Mouse (Mus musculus) forebrain, embryonic 10.5 days (tissue): ENCODE results near the gene Kcnip4. TPM values are rescaled to one million over a fixed set of nuclear protein-coding genes. Genes with fewer than 3 reads are reported as not detected.

ENCODE experiments used
- DNase-seq: peaks from one replicate; pipeline ENCODE4 v3.0.0-alpha.2; 2017; ENCODE audit warnings: low spot score; ENCODE audit errors: extremely low spot score
- H3K27ac ChIP-seq: fragments of 300-500 bp; sonication (generic); 2 replicates; pipeline ENCODE4 v1.5.1; 2016; ENCODE audit warnings: mild to moderate bottlenecking
- H3K27me3 ChIP-seq: fragments of 300-500 bp; sonication (generic); 2 replicates; pipeline ENCODE4 v1.6.1; 2016; ENCODE audit warnings: mild to moderate bottlenecking; ENCODE audit not compliant: poor library complexity, severe bottlenecking
- H3K36me3 ChIP-seq: fragments of 300-500 bp; sonication (generic); replicated peaks from 2 replicates; pipeline ENCODE4 v1.6.1; 2016; ENCODE audit warnings: mild to moderate bottlenecking, moderate library complexity
- H3K4me1 ChIP-seq: fragments of 300-500 bp; sonication (generic); 2 replicates; pipeline ENCODE4 v1.6.1; 2016
- H3K4me3 ChIP-seq: fragments of 300-500 bp; sonication (generic); 2 replicates; pipeline ENCODE4 v1.5.1; 2016; ENCODE audit warnings: mild to moderate bottlenecking, moderate library complexity
- H3K9me3 ChIP-seq: fragments of 300-500 bp; sonication (generic); 2 replicates; pipeline ENCODE4 v1.6.1; 2016; ENCODE audit warnings: mild to moderate bottlenecking, moderate library complexity
- WGBS: fragments of 180-500 bp; shearing (Covaris S2); methylation state at CpG from one replicate; pipeline ENCODE4 v1.1.7; 2016; 5-methylcytosine and 5-hydroxymethylcytosine counted together
- polyA plus RNA-seq: library from polyadenylated mRNA; unstranded; fragments of >200 nt; fragmentation: Nextera tagmentation; extraction: Ambion mirVana; gene quantifications from 2 replicates; pipeline ENCODE4 v1.2.1, GENCODE M21; 2016

The Kcnip4 gene
- polyA plus RNA-seq, 1 experiment from 2014 or later, result 1.0 TPM

DNA sequence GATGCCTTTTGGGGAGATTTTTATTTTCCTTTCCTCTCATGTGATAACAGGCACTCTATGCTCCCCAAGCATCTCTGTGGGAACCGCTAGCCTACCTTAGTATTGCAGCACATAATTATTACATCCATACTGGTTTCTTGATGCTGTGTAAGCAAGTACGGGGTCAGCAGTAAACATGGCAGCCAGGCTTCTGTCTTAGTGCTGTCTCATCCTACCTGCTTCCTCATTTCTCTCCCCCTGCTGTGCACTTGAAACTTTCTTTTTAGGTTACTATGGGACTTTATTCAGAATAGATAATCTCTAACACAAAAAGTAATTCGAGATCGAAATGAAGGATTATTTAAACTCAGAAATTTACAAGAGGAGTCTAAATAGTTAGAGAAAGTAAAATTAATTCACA is 973.0 kb downstream of the Kcnip4 start:
- Histone ChIP-seq H3K36me3 (no peaks in the 10 kb centered on the region), H3K27me3 (no peaks in the 10 kb centered on the region), H3K27ac (no peak overlapping the region), H3K9me3 (no peaks in the 10 kb centered on the region), H3K4me3 (no peak overlapping the region), H3K4me1 (no peaks in the 10 kb centered on the region)
- 90% methylated on average over 4 of the region's 4 CpGs for WGBS
- DNase-seq, result no peak

GRCm38 (mm10) chr5:48545825-48546224 is 978.9 kb downstream of the Kcnip4 start:
- 93% methylated on average over 3 of the region's 3 CpGs for WGBS
- H3K27ac ChIP-seq, result no peak overlapping the region
- no peak overlapping the region for H3K4me3 ChIP-seq

DNA sequence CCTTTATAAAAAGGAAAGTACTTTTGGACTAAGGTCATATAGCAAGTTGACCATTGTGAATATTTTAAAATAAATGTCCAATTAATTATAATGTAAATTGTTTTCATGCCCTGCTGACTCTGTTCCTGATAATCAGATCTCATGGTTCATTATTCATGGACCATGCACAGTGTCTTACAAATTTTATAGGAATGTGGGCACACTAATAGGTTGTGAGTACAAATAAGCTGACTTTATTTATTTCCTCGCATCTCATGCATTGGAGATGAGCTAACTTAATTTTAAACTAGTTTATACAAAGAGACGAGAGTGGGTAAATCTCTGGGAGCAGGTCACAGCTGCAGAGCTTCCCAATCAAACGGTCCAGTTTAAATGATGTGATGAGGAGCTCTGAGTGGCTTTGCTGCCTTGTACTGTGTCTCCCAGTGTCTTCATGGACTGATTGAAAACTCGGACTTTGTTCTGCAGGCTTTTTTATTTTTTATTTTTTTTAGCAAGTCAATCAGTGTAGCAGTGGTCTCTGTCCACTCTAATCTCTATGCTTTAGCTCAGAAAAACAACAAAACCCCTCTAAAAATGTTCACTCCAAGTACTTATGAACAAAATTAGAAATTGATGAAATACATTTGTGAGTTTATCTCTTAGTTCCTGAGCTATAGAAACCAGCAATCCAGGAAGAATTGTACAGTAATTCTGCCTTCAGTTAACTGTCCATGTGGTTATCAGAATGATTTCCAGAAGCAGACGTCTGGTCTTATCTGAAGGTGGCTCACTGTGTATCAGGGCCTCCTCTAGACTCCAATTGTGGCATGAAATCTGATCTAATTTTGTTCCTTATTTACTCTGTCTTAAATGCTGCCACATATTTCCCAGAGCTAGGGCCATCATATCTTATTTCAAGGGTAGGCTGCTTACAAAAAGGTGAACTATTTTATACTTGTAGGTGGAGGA is 979.6 kb downstream of the Kcnip4 start:
- 49% methylated on average over 5 of the region's 5 CpGs for WGBS
- H3K4me1 ChIP-seq, result peaks cover 14% of the 10 kb centered on the region

More at GRCm38 (mm10) chr5:48545825-48546224, 978.9 kb downstream of the Kcnip4 start:
- Histone ChIP-seq H3K4me1 (peaks cover 14% of the 10 kb centered on the region), H3K9me3 (no peaks in the 10 kb centered on the region), H3K27me3 (no peaks in the 10 kb centered on the region), H3K36me3 (no peaks in the 10 kb centered on the region)
- no peak for DNase-seq

GRCm38 (mm10) chr5:48518035-48518434 is 1006.7 kb downstream of the Kcnip4 start:
- Histone ChIP-seq H3K4me1 (peaks cover 19% of the 10 kb centered on the region), H3K9me3 (no peaks in the 10 kb centered on the region), H3K36me3 (no peaks in the 10 kb centered on the region), H3K27me3 (no peaks in the 10 kb centered on the region), H3K27ac (no peak overlapping the region), H3K4me3 (no peak overlapping the region)
- WGBS, result 91% methylated on average over 4 of the region's 4 CpGs
- no peak for DNase-seq

More for the DNA sequence above, 979.6 kb downstream of the Kcnip4 start:
- no peak for DNase-seq
- no peaks in the 10 kb centered on the region for H3K27me3 ChIP-seq
- no peaks in the 10 kb centered on the region for H3K36me3 ChIP-seq
- H3K9me3 ChIP-seq, result no peaks in the 10 kb centered on the region
- no peak overlapping the region for H3K27ac ChIP-seq
- no peak overlapping the region for H3K4me3 ChIP-seq

- no peak overlapping the region for H3K27ac ChIP-seq
- H3K27me3 ChIP-seq, result no peaks in the 10 kb centered on the region
- H3K4me1 ChIP-seq, result peaks cover 31% of the 10 kb centered on the region
- no peaks in the 10 kb centered on the region for H3K36me3 ChIP-seq
- no peak for DNase-seq
- no peaks in the 10 kb centered on the region for H3K9me3 ChIP-seq
- WGBS, result 37% methylated on average over 1 of the region's 1 CpGs
- H3K4me3 ChIP-seq, result no peak overlapping the region
Measured at GRCm38 (mm10) chr5:48513354-48513753, 1011.4 kb downstream of the Kcnip4 start.

DNA sequence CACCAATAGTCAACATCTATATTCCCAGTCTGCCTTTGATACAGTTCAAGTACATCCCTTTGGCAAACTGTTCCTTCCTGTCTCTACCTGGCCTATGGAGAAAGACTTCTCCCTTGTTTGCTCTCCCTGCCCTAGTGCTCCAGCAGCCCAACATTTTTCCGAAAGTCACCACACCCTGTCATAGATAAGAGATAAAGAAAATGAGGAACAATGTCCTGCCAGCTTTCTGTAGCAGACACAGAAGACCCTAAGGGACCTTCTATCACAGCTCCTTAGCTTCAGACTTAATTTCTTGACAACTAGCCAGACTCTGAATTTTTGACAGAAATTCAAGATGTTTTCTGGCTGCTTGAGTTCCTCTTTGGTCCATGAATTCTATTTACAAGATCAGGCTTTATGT is 1013.4 kb downstream of the Kcnip4 start:
- Histone ChIP-seq H3K27me3 (no peaks in the 10 kb centered on the region), H3K36me3 (no peaks in the 10 kb centered on the region), H3K4me3 (no peak overlapping the region), H3K27ac (no peak overlapping the region), H3K4me1 (peaks cover 31% of the 10 kb centered on the region), H3K9me3 (no peaks in the 10 kb centered on the region)
- DNase-seq, result no peak
- 94% methylated on average over 1 of the region's 1 CpGs for WGBS

GRCm38 (mm10) chr5:48510241-48510640 is 1014.5 kb downstream of the Kcnip4 start:
- Histone ChIP-seq H3K27me3 (no peaks in the 10 kb centered on the region), H3K4me1 (peaks cover 31% of the 10 kb centered on the region), H3K36me3 (no peaks in the 10 kb centered on the region), H3K9me3 (no peaks in the 10 kb centered on the region), H3K27ac (no peak overlapping the region), H3K4me3 (no peak overlapping the region)
- DNase-seq, result no peak
- WGBS, result 88% methylated on average over 12 of the region's 12 CpGs

DNA sequence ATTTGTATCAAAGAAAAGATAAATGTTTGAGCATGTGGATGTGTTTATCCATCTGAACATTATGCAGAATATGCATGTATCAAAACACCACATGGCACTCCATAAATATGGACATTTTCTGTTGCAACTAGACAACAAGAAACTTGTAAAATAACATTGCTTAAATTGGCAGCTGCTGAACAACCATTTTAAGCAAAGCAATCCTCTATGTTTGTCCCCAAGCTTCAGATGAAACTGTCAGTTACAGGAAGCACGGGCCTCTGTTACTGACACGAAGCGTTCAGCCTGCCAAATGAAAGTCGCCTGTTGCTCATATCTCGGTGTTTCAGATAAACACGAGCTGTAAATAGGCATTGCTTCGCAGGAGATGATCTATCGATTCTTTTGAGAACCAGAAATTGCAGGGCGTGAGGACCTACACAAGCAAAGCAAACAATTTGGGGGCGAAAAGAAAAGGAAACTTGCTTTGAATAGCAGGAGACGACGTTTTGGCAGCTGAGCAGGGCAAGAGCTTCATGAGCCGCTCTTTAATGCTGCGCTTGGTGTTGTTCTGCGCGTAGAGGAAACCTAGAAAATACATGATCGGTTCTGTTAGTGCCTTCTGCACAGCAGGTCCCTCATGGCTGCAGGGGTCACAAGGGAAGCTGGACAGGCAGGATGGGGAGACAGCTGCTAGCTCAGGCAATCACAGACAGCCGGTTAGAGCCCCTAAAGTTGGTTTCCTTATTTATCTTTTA is 1015.3 kb downstream of the Kcnip4 start:
- peaks cover 25% of the 10 kb centered on the region for H3K4me1 ChIP-seq
- H3K9me3 ChIP-seq, result no peaks in the 10 kb centered on the region
- 84% methylated on average over 18 of the region's 18 CpGs for WGBS
- no peaks in the 10 kb centered on the region for H3K27me3 ChIP-seq
- no peak for DNase-seq
- H3K27ac ChIP-seq, result no peak overlapping the region
- no peak overlapping the region for H3K4me3 ChIP-seq
- H3K36me3 ChIP-seq, result no peaks in the 10 kb centered on the region

DNA sequence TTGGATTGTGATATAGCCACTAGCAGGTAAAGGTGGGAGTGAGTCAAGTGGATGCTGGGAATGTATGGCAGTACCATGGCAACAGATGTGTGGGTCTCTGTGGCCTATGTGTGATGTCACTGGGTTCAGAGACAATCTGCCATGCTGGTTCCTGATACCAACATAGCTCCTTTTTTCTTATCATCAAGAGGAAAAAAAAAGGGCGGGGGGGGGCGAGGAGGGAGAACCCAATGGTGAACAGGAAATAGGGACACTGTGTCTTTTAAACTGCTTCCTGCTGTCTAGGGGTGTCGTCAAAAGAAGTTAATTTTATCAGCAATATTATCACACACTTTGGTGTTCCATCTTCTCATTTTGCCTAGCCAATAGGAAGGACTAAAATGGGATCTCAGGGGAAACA is 1021.6 kb downstream of the Kcnip4 start:
- Histone ChIP-seq H3K9me3 (no peaks in the 10 kb centered on the region), H3K27ac (no peak overlapping the region), H3K4me3 (no peak overlapping the region), H3K27me3 (no peaks in the 10 kb centered on the region), H3K4me1 (peaks cover 20% of the 10 kb centered on the region), H3K36me3 (no peaks in the 10 kb centered on the region)
- 95% methylated on average over 3 of the region's 3 CpGs for whole genome bisulfite sequencing
- DNase-seq, result no peak

- H3K4me3 ChIP-seq, result no peak overlapping the region
- H3K27ac ChIP-seq, result no peak overlapping the region
Measured at GRCm38 (mm10) chr5:48502442-48502841, 1022.3 kb downstream of the Kcnip4 start.

DNA sequence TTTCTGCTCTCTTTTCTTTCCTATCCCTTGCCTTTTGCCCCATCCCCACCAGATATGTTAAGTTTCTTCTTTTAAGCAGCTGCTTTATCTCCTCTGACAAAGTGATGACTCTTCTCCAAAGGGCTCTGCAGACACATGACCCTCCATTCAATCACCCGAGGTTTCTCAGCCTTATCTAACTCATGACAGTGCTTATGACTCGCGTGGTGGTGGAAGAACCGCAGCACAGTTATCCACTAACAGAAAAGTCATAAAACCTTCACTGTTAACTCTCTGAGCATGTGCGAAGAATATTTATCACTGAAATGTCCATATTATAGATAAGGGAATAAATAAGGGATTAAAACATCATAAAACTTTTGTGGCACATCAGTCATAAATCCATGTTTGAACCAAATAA is 1024.5 kb downstream of the Kcnip4 start:
- Histone ChIP-seq H3K27ac (no peak overlapping the region), H3K36me3 (no peaks in the 10 kb centered on the region), H3K27me3 (no peaks in the 10 kb centered on the region), H3K9me3 (no peaks in the 10 kb centered on the region), H3K4me1 (peaks cover 20% of the 10 kb centered on the region), H3K4me3 (no peak overlapping the region)
- DNase-seq, result no peak
- 90% methylated on average over 5 of the region's 5 CpGs for WGBS

More at GRCm38 (mm10) chr5:48502442-48502841, 1022.3 kb downstream of the Kcnip4 start:
- Histone ChIP-seq H3K27me3 (no peaks in the 10 kb centered on the region), H3K36me3 (no peaks in the 10 kb centered on the region), H3K9me3 (no peaks in the 10 kb centered on the region), H3K4me1 (peaks cover 20% of the 10 kb centered on the region)
- no peak for DNase-seq

- Histone ChIP-seq H3K27me3 (no peaks in the 10 kb centered on the region), H3K9me3 (no peaks in the 10 kb centered on the region), H3K4me3 (no peak overlapping the region), H3K36me3 (no peaks in the 10 kb centered on the region), H3K4me1 (peaks cover 19% of the 10 kb centered on the region), H3K27ac (no peak overlapping the region)
- WGBS, result 90% methylated on average over 3 of the region's 3 CpGs
- DNase-seq, result no peak
Measured at GRCm38 (mm10) chr5:48490864-48491477, 1033.7 kb downstream of the Kcnip4 start.
